Mouse (Mus musculus): ENCODE results near the gene Ncor2. TPM values are rescaled to one million over a fixed set of nuclear protein-coding genes. Genes with fewer than 3 reads are reported as not detected.
A peak's percentile ranks its signal among the peaks of the same experiment; 100 is the strongest.

The Ncor2 gene
- polyA plus RNA-seq, 1 experiment, result 91.1 TPM

DNA sequence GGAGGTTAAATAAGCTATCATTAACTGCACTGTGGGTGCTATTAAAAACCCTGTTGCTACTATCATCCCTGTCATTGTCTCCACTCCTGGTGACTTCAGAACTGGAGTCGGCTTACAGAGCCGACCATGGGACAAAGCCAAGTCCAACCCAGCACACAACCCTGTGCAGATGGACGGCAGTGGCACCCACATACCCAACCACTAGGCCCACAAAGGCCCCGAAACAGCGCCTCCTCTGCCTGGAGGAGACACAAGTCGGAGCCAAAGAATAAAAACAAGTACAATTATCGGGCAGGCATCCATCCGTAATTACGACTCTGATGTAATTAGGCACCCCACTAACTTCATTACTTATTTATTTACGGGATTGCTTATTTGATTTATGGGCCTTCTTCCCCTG is 30.8 kb downstream of the Ncor2 start:
- Histone ChIP-seq H3K36me3 (ENCODE audit: control insufficient read depth, insufficient read depth) (no peaks in the 10 kb centered on the region), H3ac (ENCODE audit: control insufficient read depth, insufficient read length, low read depth) (no peak overlapping the region), H3K27me3 (ENCODE audit: control insufficient read depth, insufficient read depth, insufficient read length) (no peaks in the 10 kb centered on the region), H3K79me2 (ENCODE audit: control insufficient read depth, insufficient read depth) (peaks cover 100% of the 10 kb centered on the region), H3K4me3 (ENCODE audit: insufficient read depth, poor library complexity, severe bottlenecking) (no peak overlapping the region), H3K79me3 (ENCODE audit: low read depth) (peaks cover 82% of the 10 kb centered on the region)
- TF ChIP-seq CEBPB (IDR thresholded peaks at IDR 0.05; ENCODE audit: low read depth) (no peak), CTCF (IDR thresholded peaks at IDR 0.05; ENCODE audit: control insufficient read depth, insufficient read depth, insufficient read length) (peak; percentile 21), MYOG (IDR thresholded peaks at IDR 0.05; ENCODE audit: control insufficient read depth, extremely low read depth, insufficient read length) (no peak)

DNA sequence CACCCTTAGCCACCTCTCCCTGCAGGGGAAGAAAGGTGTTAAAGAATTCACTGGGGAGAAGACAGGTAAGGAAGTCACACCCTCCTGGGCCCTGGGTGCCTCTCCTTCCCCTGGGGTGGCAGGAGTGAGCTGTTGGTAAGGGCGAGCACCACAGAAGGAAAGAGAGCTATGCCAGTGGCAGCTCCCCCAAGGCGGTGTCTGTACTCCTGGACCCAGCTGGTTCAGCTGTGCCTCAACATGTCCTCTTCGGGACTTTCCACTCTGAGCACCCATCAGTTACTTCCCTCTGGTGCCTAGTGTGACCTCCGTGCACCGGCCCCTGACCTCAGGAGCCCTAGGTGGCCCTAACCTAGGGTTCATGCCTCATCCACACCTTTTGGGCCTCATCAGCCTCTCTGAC is 31.9 kb downstream of the Ncor2 start:
- TF ChIP-seq MAX (IDR thresholded peaks at IDR 0.05), result no peak
- no peak for TF ChIP-seq MYOD1 (IDR thresholded peaks at IDR 0.05; ENCODE audit: control insufficient read depth, insufficient read length, low read depth)
- TF ChIP-seq MYOG (IDR thresholded peaks at IDR 0.05; ENCODE audit: control insufficient read depth, extremely low read depth, insufficient read length), result no peak
- no peak for TF ChIP-seq CTCF (IDR thresholded peaks at IDR 0.05; ENCODE audit: control insufficient read depth, insufficient read depth, insufficient read length)
- no peak for TF ChIP-seq USF1 (IDR thresholded peaks at IDR 0.05; ENCODE audit: low read depth)
- TF ChIP-seq CEBPB (IDR thresholded peaks at IDR 0.05; ENCODE audit: low read depth), result no peak
- TF ChIP-seq FOSL1 (IDR thresholded peaks at IDR 0.05; ENCODE audit: insufficient read depth, low read length, poor library complexity, severe bottlenecking), result no peak
- H3ac ChIP-seq (ENCODE audit: control insufficient read depth, insufficient read length, low read depth), result no peak overlapping the region
- H3K79me3 ChIP-seq (ENCODE audit: low read depth), result peaks cover 84% of the 10 kb centered on the region
- peaks cover 100% of the 10 kb centered on the region for H3K79me2 ChIP-seq (ENCODE audit: control insufficient read depth, insufficient read depth)
- H3K36me3 ChIP-seq (ENCODE audit: control insufficient read depth, insufficient read depth), result no peaks in the 10 kb centered on the region
- H3K27me3 ChIP-seq (ENCODE audit: control insufficient read depth, insufficient read depth, insufficient read length), result no peaks in the 10 kb centered on the region
- H3K4me3 ChIP-seq (ENCODE audit: insufficient read depth, poor library complexity, severe bottlenecking), result no peak overlapping the region

DNA sequence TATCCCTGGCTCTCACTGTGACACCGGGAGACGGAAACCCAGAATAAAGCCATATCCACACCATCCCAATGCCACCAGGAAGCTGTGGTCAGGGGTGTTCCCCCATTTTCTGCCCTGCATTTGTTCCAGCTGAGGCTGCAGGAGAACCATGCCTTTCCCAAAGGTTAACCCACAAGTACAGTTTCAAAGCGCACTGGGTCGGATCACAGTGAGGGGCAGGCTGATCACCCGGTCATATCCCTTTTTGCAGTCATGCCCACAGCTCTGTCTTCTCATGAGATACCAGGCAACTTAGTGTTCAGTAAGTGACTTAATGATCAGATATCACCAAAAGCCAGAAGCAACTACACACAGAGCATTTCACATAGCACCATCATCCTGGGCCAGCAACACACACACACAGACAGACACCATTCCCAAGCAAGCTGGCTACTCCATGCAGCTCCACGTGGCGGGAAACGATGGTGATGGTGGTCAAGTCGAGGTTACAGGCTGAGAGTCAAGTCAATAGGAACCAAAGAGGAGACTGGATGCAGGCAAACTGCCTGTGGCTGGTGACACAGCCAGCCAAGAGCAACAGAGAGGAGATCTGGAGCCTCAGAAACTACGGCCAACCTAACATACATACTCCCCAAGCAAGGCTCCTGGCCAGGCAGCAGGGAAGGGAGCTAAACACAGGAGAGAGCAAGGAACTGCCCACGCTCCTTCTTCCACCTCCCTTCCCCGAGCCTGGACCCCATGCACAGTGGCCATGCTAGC is 35.7 kb downstream of the Ncor2 start:
- Histone ChIP-seq H3K79me2 (ENCODE audit: control insufficient read depth, insufficient read depth) (peaks cover 93% of the 10 kb centered on the region), H3K36me3 (ENCODE audit: control insufficient read depth, insufficient read depth) (no peaks in the 10 kb centered on the region), H3K79me3 (ENCODE audit: low read depth) (peaks cover 78% of the 10 kb centered on the region), H3K27me3 (ENCODE audit: control insufficient read depth, insufficient read depth, insufficient read length) (no peaks in the 10 kb centered on the region), H3K4me3 (ENCODE audit: insufficient read depth, poor library complexity, severe bottlenecking) (no peak overlapping the region), H3ac (ENCODE audit: control insufficient read depth, insufficient read length, low read depth) (no peak overlapping the region)
- TF ChIP-seq FOSL1 (IDR thresholded peaks at IDR 0.05; ENCODE audit: insufficient read depth, low read length, poor library complexity, severe bottlenecking) (no peak), CTCF (IDR thresholded peaks at IDR 0.05; ENCODE audit: control insufficient read depth, insufficient read depth, insufficient read length) (no peak), USF1 (IDR thresholded peaks at IDR 0.05; ENCODE audit: low read depth) (no peak), CEBPB (IDR thresholded peaks at IDR 0.05; ENCODE audit: low read depth) (no peak), MYOG (IDR thresholded peaks at IDR 0.05; ENCODE audit: control insufficient read depth, extremely low read depth, insufficient read length) (no peak), MAX (IDR thresholded peaks at IDR 0.05) (no peak), MYOD1 (IDR thresholded peaks at IDR 0.05; ENCODE audit: control insufficient read depth, insufficient read length, low read depth) (no peak)

DNA sequence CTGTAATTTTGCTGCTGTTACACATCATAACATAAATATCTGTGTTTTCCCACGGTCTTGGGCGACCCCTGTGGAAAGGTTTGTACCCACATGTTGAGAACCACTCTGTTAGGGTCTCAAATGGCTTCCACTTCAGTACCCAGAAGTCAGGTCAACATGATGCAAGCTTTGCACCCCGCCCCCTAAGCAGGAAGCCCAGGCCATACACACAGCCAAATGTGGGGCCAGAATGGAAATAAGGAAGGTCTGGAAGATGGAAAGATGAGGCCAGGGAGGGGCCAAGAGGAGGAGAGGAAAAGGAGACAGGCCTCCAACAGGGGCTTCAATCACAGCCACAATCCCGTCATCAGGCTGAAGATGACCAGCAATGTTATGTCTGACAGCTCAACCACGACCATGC is 37.1 kb downstream of the Ncor2 start:
- Histone ChIP-seq H3K4me3 (ENCODE audit: insufficient read depth, poor library complexity, severe bottlenecking) (no peak overlapping the region), H3ac (ENCODE audit: control insufficient read depth, insufficient read length, low read depth) (no peak overlapping the region), H3K79me2 (ENCODE audit: control insufficient read depth, insufficient read depth) (peaks cover 93% of the 10 kb centered on the region), H3K27me3 (ENCODE audit: control insufficient read depth, insufficient read depth, insufficient read length) (no peaks in the 10 kb centered on the region), H3K36me3 (ENCODE audit: control insufficient read depth, insufficient read depth) (no peaks in the 10 kb centered on the region), H3K79me3 (ENCODE audit: low read depth) (peaks cover 79% of the 10 kb centered on the region)
- TF ChIP-seq CEBPB (IDR thresholded peaks at IDR 0.05; ENCODE audit: low read depth), result no peak
- no peak for TF ChIP-seq FOSL1 (IDR thresholded peaks at IDR 0.05; ENCODE audit: insufficient read depth, low read length, poor library complexity, severe bottlenecking)
- no peak for TF ChIP-seq CTCF (IDR thresholded peaks at IDR 0.05; ENCODE audit: control insufficient read depth, insufficient read depth, insufficient read length)
- TF ChIP-seq USF1 (IDR thresholded peaks at IDR 0.05; ENCODE audit: low read depth), result no peak
- no peak for TF ChIP-seq MYOD1 (IDR thresholded peaks at IDR 0.05; ENCODE audit: control insufficient read depth, insufficient read length, low read depth)
- no peak for TF ChIP-seq MYOG (IDR thresholded peaks at IDR 0.05; ENCODE audit: control insufficient read depth, extremely low read depth, insufficient read length)
- no peak for TF ChIP-seq MAX (IDR thresholded peaks at IDR 0.05)

DNA sequence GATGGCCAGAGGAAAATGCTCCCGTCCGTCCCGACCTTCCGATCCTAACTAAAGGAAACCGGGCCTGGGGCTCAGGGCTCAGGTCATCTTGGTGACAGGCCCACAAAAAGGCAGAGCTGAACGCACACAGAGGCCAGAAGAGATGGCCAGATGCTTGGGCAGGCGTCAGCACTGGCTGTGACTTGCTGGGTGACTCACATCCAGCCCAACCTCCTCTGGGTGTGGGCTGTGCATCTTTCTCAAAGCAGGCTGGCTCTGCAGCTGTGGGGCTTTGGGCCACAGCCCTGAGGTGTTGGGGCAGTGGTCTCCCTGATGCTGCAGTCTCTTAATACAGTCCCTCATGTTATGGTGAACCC is 37.5 kb downstream of the Ncor2 start:
- Histone ChIP-seq H3K79me3 (ENCODE audit: low read depth) (peaks cover 79% of the 10 kb centered on the region), H3K36me3 (ENCODE audit: control insufficient read depth, insufficient read depth) (no peaks in the 10 kb centered on the region), H3K79me2 (ENCODE audit: control insufficient read depth, insufficient read depth) (peaks cover 93% of the 10 kb centered on the region), H3K27me3 (ENCODE audit: control insufficient read depth, insufficient read depth, insufficient read length) (no peaks in the 10 kb centered on the region), H3ac (ENCODE audit: control insufficient read depth, insufficient read length, low read depth) (peak overlapping the region; percentile 38), H3K4me3 (ENCODE audit: insufficient read depth, poor library complexity, severe bottlenecking) (no peak overlapping the region)
- TF ChIP-seq USF1 (IDR thresholded peaks at IDR 0.05; ENCODE audit: low read depth), result no peak
- peak; percentile 17 for TF ChIP-seq FOSL1 (IDR thresholded peaks at IDR 0.05; ENCODE audit: insufficient read depth, low read length, poor library complexity, severe bottlenecking)
- TF ChIP-seq MYOD1 (IDR thresholded peaks at IDR 0.05; ENCODE audit: control insufficient read depth, insufficient read length, low read depth), result peak; percentile 49
